Mouse (Mus musculus) urinary bladder, postnatal 25 days (tissue): ENCODE data around the gene Clec11a.

Experiments
- DNase-seq: peaks from one replicate; pipeline ENCODE4 v3.0.0; 2022; ENCODE audit warnings: low spot score

The Clec11a gene

GRCm38 (mm10) chr7:44276461-44277249, 30.0 kb downstream of the Clec11a start:
- DNase-seq, result no peak

- DNase-seq, result no peak
Measured at GRCm38 (mm10) chr7:44275546-44275945, 31.2 kb downstream of the Clec11a start.

GRCm38 (mm10) chr7:44274096-44274495, 32.6 kb downstream of the Clec11a start:
- no peak for DNase-seq

GRCm38 (mm10) chr7:44273446-44273845, 33.3 kb downstream of the Clec11a start:
- no peak for DNase-seq

GRCm38 (mm10) chr7:44272546-44272945, 34.2 kb downstream of the Clec11a start:
- no peak for DNase-seq

GRCm38 (mm10) chr7:44271309-44271708, 35.4 kb downstream of the Clec11a start:
- no peak for DNase-seq

- no peak for DNase-seq
Measured at GRCm38 (mm10) chr7:44269397-44269796, 37.3 kb downstream of the Clec11a start.

GRCm38 (mm10) chr7:44268117-44268516, 38.6 kb downstream of the Clec11a start:
- no peak for DNase-seq

- DNase-seq, result peak; percentile 94
Measured at GRCm38 (mm10) chr7:44262791-44263643, 43.7 kb downstream of the Clec11a start.

- DNase-seq, result no peak
Measured at GRCm38 (mm10) chr7:44261147-44261546, 45.6 kb downstream of the Clec11a start, which contains the start of gene Gm15517. TSS of gene Gm15517 (plus strand) at chr7:44261447.

- no peak for DNase-seq
Measured at GRCm38 (mm10) chr7:44260410-44260809, 46.3 kb downstream of the Clec11a start.

GRCm38 (mm10) chr7:44257278-44257677, 49.4 kb downstream of the Clec11a start, which contains the start of gene Acp4:
TSS of gene Acp4 (minus strand) at chr7:44257378.
- no peak for DNase-seq

- DNase-seq, result no peak
Measured at GRCm38 (mm10) chr7:44254930-44255329, 51.8 kb downstream of the Clec11a start.

GRCm38 (mm10) chr7:44253023-44253616, 53.6 kb downstream of the Clec11a start:
- DNase-seq, result no peak
